In genomic region chr2:44147486-44147885, GRCm38 (mm10) we compare ENCODE assay signal across 18 mouse cellular contexts.
A peak's percentile ranks its signal among the peaks of the same experiment; 100 is the strongest.
DNase-seq lines count a peak whose midpoint lies in the region; ATAC-seq and TF ChIP-seq lines count a peak whose summit lies in the region.
"Had no signal": no experiment of that assay in that cellular context is flagged by ENCODE, and none has a peak within 500 bp of the region (broad histone marks: within the 10 kb centered on the region; RNA-seq: fewer than 3 reads in every experiment).

No protein-coding gene starts in this region.

- no peaks in the 10 kb centered on the region for H3K36me3 ChIP-seq in lung, postnatal 0 days (ENCODE audit: insufficient read depth, low read length)
- H3K36me3 ChIP-seq in stomach, postnatal 0 days (ENCODE audit: control insufficient read depth, insufficient read depth, low read length) = no peaks in the 10 kb centered on the region
- H3K36me3 ChIP-seq in liver, postnatal 0 days (replicated peaks; ENCODE audit: insufficient read depth, low read length) = no peaks in the 10 kb centered on the region
- H3K36me3 ChIP-seq: forebrain, embryonic 15.5 days; midbrain, embryonic 12.5 days had no signal

- H3K4me3 ChIP-seq in gastrocnemius, adult 2 months = peak overlapping the region; percentile 49
- H3K4me3 ChIP-seq in lung, postnatal 0 days (ENCODE audit: low read depth, low read length) = no peak overlapping the region
- H3K4me3 ChIP-seq in stomach, postnatal 0 days (ENCODE audit: low read depth, low read length) = no peak overlapping the region
- H3K4me3 ChIP-seq in liver, postnatal 0 days (ENCODE audit: low read depth, low read length) = no peak overlapping the region
- H3K4me3 ChIP-seq: erythroblast, embryonic 14.5 days; forebrain, embryonic 15.5 days; midbrain, embryonic 12.5 days had no signal

- H3K4me1 ChIP-seq in lung, postnatal 0 days (ENCODE audit: insufficient read depth, low read depth, low read length) = no peaks in the 10 kb centered on the region
- no peaks in the 10 kb centered on the region; the same call in 1 of the 2 replicates for H3K4me1 ChIP-seq in stomach, postnatal 0 days (replicated peaks; ENCODE audit: control insufficient read depth, insufficient read depth)
- H3K4me1 ChIP-seq in liver, postnatal 0 days (ENCODE audit: insufficient read depth) = no peaks in the 10 kb centered on the region
- H3K4me1 ChIP-seq: forebrain, embryonic 15.5 days; midbrain, embryonic 12.5 days had no signal

- intact Hi-C loops in gastrocnemius, adult 2 months (cut with DNase I) = loop anchor here (5.0 kb wide), 1 partner anchor 45 kb away; no protein-coding TSS in a partner anchor

- no peak for ATAC-seq in lung, postnatal 0 days
- no peak for ATAC-seq in stomach, postnatal 0 days (ENCODE audit: low FRiP score, low TSS enrichment)
- ATAC-seq in liver, postnatal 0 days = no peak
- ATAC-seq: forebrain, embryonic 15.5 days; hindbrain, embryonic 16.5 days had no signal

- 46% methylated on average over 5 of the region's 5 CpGs for WGBS in lung, postnatal 0 days
- 51% methylated on average over 5 of the region's 5 CpGs for whole genome bisulfite sequencing in stomach, postnatal 0 days
- WGBS in liver, postnatal 0 days (ENCODE audit: insufficient replicate concordance) = 69% methylated on average over 5 of the region's 5 CpGs

- H3K9me3 ChIP-seq in lung, postnatal 0 days (ENCODE audit: low read length) = no peaks in the 10 kb centered on the region
- H3K9me3 ChIP-seq in stomach, postnatal 0 days (ENCODE audit: control insufficient read depth, low read length) = no peaks in the 10 kb centered on the region
- H3K9me3 ChIP-seq in liver, postnatal 0 days (ENCODE audit: low read length) = no peaks in the 10 kb centered on the region
- H3K9me3 ChIP-seq: forebrain, embryonic 15.5 days; midbrain, embryonic 12.5 days had no signal

- no peaks in the 10 kb centered on the region for H3K27me3 ChIP-seq in lung, postnatal 0 days (replicated peaks; ENCODE audit: insufficient read depth, low read length)
- H3K27me3 ChIP-seq in stomach, postnatal 0 days (ENCODE audit: control insufficient read depth, insufficient read depth, low read length) = no peaks in the 10 kb centered on the region
- no peaks in the 10 kb centered on the region for H3K27me3 ChIP-seq in liver, postnatal 0 days (ENCODE audit: insufficient read depth, low read length)
- H3K27me3 ChIP-seq: CH12.LX; forebrain, embryonic 15.5 days; midbrain, embryonic 12.5 days had no signal

- H3K27ac ChIP-seq in gastrocnemius, adult 2 months = peak overlapping the region; percentile 82
- H3K27ac ChIP-seq in lung, postnatal 0 days (ENCODE audit: low read length) = peak overlapping the region; percentile 60
- peak overlapping the region; percentile 49; the same call in 1 of the 2 replicates for H3K27ac ChIP-seq in stomach, postnatal 0 days (replicated peaks)
- H3K27ac ChIP-seq in liver, postnatal 0 days (ENCODE audit: low read depth) = no peak overlapping the region
- H3K27ac ChIP-seq: forebrain, embryonic 15.5 days; midbrain, embryonic 12.5 days had no signal

- no peak for TF ChIP-seq CTCF in gastrocnemius, adult 2 months (IDR thresholded peaks at IDR 0.05)
- no peak for TF ChIP-seq CTCF in lung, postnatal 0 days (IDR thresholded peaks at IDR 0.05)
- TF ChIP-seq CTCF in stomach, postnatal 0 days (IDR thresholded peaks at IDR 0.05; ENCODE audit: low read depth) = no peak
- TF ChIP-seq CTCF in liver, postnatal 0 days (IDR thresholded peaks at IDR 0.05; ENCODE audit: low read depth) = no peak

- TF ChIP-seq EP300 in lung, postnatal 0 days (IDR thresholded peaks at IDR 0.05) = no peak
- TF ChIP-seq EP300 in stomach, postnatal 0 days (optimal IDR thresholded peaks at IDR 0.05) = no peak
- TF ChIP-seq EP300 in liver, postnatal 0 days (IDR thresholded peaks at IDR 0.05; ENCODE audit: low read depth) = no peak

- H3K4me2 ChIP-seq in lung, postnatal 0 days (replicated peaks; ENCODE audit: low read depth, low read length) = no peak overlapping the region
- no peak overlapping the region for H3K4me2 ChIP-seq in stomach, postnatal 0 days (replicated peaks; ENCODE audit: low read depth)
- H3K4me2 ChIP-seq in liver, postnatal 0 days (ENCODE audit: low read depth, low read length) = no peak overlapping the region
- H3K4me2 ChIP-seq: forebrain, embryonic 15.5 days; liver, embryonic 11.5 days; midbrain, embryonic 12.5 days had no signal

- no peak for DNase-seq in gastrocnemius, adult 2 months
- no peak for DNase-seq in gastrocnemius, postnatal 4 days (ENCODE audit: low spot score in 2 of 2)
- DNase-seq in kidney, adult 9 months = peak; percentile 31
- DNase-seq in kidney, adult 18-20 months = no peak
- peak; percentile 19 for DNase-seq in lung, postnatal 0 days (ENCODE audit: low spot score)
- DNase-seq in lung, postnatal 36 days = no peak
- no peak for DNase-seq in stomach, postnatal 0 days (ENCODE audit: low spot score)
- no peak for DNase-seq in liver, postnatal 0 days
- DNase-seq: adrenal gland, adult 2 months; layer of hippocampus, postnatal 36 days; right cerebral cortex, postnatal 14 days; thymus, postnatal 4 days had no signal

- no peak overlapping the region for H3K9ac ChIP-seq in lung, postnatal 0 days (replicated peaks; ENCODE audit: low read depth)
- H3K9ac ChIP-seq in stomach, postnatal 0 days (ENCODE audit: low read length) = no peak overlapping the region
- H3K9ac ChIP-seq in liver, postnatal 0 days (replicated peaks) = no peak overlapping the region
- H3K9ac ChIP-seq: forebrain, embryonic 15.5 days; midbrain, embryonic 12.5 days had no signal

Comparison
In these comparisons a context has a peak if more than half of its experiments do, and no peak if none do; other contexts are left out.
1. DNase-seq: peak in kidney, adult 9 months (single experiment) and lung, postnatal 0 days (single experiment); none in gastrocnemius, adult 2 months (single experiment), gastrocnemius, postnatal 4 days (0 of 2), kidney, adult 18-20 months (single experiment), lung, postnatal 36 days (single experiment), stomach, postnatal 0 days (single experiment) and liver, postnatal 0 days (single experiment).